Mouse (Mus musculus): ENCODE measurements at regions not wholly inside any gene's neighbourhood (a gene's known extent, or its start where the extent isn't known, plus 50 kb on each side); places are given as distances from the start of the nearest gene placed in this dataset.

GRCm38 (mm10) chr5:74920939-74921338 is 123.6 kb downstream of the Chic2 start:
- Histone ChIP-seq H3K4me3 (no peak overlapping the region), H3K9me3 (replicated peaks) (no peaks in the 10 kb centered on the region), H3K9ac (no peak overlapping the region), H3K27me3 (no peaks in the 10 kb centered on the region), H3K4me1 (no peaks in the 10 kb centered on the region), H3K4me2 (no peak overlapping the region), H3K27ac (no peak overlapping the region), H3K36me3 (ENCODE audit: poor library complexity, severe bottlenecking) (no peaks in the 10 kb centered on the region)
- no peak for ATAC-seq
- 77% methylated on average over 2 of the region's 2 CpGs for WGBS

- H3K4me2 ChIP-seq: no peak overlapping the region
- H3K9me3 ChIP-seq (replicated peaks): no peaks in the 10 kb centered on the region
- H3K4me1 ChIP-seq: no peaks in the 10 kb centered on the region
- H3K27me3 ChIP-seq: no peaks in the 10 kb centered on the region
- H3K36me3 ChIP-seq (ENCODE audit: poor library complexity, severe bottlenecking): no peaks in the 10 kb centered on the region
- 60% methylated on average over 5 of the region's 5 CpGs for WGBS
- H3K4me3 ChIP-seq: no peak overlapping the region
- no peak for ATAC-seq
- H3K9ac ChIP-seq: no peak overlapping the region
- no peak overlapping the region for H3K27ac ChIP-seq
These were observed 124.1 kb downstream of the Chic2 start for GRCm38 (mm10) chr5:74920490-74920889.

GRCm38 (mm10) chr5:74905504-74906061 is 139.0 kb downstream of the Chic2 start:
- Histone ChIP-seq H3K9ac (no peak overlapping the region), H3K9me3 (replicated peaks) (no peaks in the 10 kb centered on the region; the same call in 1 of the 2 replicates), H3K4me2 (no peak overlapping the region), H3K27ac (no peak overlapping the region), H3K4me1 (no peaks in the 10 kb centered on the region), H3K4me3 (no peak overlapping the region), H3K36me3 (ENCODE audit: poor library complexity, severe bottlenecking) (no peaks in the 10 kb centered on the region), H3K27me3 (no peaks in the 10 kb centered on the region)
- ATAC-seq: no peak
- 67% methylated on average over 7 of the region's 7 CpGs for WGBS

- H3K27ac ChIP-seq: no peak overlapping the region
- WGBS: 70% methylated on average over 7 of the region's 7 CpGs
- ATAC-seq: no peak
- no peaks in the 10 kb centered on the region for H3K36me3 ChIP-seq (ENCODE audit: poor library complexity, severe bottlenecking)
- no peak overlapping the region for H3K9ac ChIP-seq
- no peaks in the 10 kb centered on the region for H3K4me1 ChIP-seq
- no peak overlapping the region for H3K4me3 ChIP-seq
- no peaks in the 10 kb centered on the region; the same call in 1 of the 2 replicates for H3K9me3 ChIP-seq (replicated peaks)
- H3K4me2 ChIP-seq: no peak overlapping the region
- no peaks in the 10 kb centered on the region for H3K27me3 ChIP-seq
These were observed 139.6 kb downstream of the Chic2 start for GRCm38 (mm10) chr5:74904927-74905503.

- 77% methylated on average over 3 of the region's 3 CpGs for WGBS
- Histone ChIP-seq H3K27ac (no peak overlapping the region), H3K4me2 (no peak overlapping the region), H3K9me3 (replicated peaks) (no peaks in the 10 kb centered on the region; the same call in 1 of the 2 replicates), H3K36me3 (ENCODE audit: poor library complexity, severe bottlenecking) (no peaks in the 10 kb centered on the region), H3K27me3 (no peaks in the 10 kb centered on the region), H3K4me3 (no peak overlapping the region), H3K9ac (no peak overlapping the region), H3K4me1 (no peaks in the 10 kb centered on the region)
- no peak for ATAC-seq
These were observed 140.2 kb downstream of the Chic2 start for GRCm38 (mm10) chr5:74904327-74904726.

GRCm38 (mm10) chr5:74903711-74904110 is 140.9 kb downstream of the Chic2 start:
- H3K9me3 ChIP-seq (replicated peaks): no peaks in the 10 kb centered on the region; the same call in 1 of the 2 replicates
- no peak overlapping the region for H3K4me2 ChIP-seq
- H3K27ac ChIP-seq: no peak overlapping the region
- H3K27me3 ChIP-seq: no peaks in the 10 kb centered on the region
- H3K36me3 ChIP-seq (ENCODE audit: poor library complexity, severe bottlenecking): no peaks in the 10 kb centered on the region
- H3K4me1 ChIP-seq: no peaks in the 10 kb centered on the region
- no peak overlapping the region for H3K9ac ChIP-seq
- ATAC-seq: no peak
- H3K4me3 ChIP-seq: no peak overlapping the region
- 93% methylated on average over 6 of the region's 6 CpGs for WGBS

- no peaks in the 10 kb centered on the region for H3K9me3 ChIP-seq (replicated peaks)
- H3K36me3 ChIP-seq (ENCODE audit: poor library complexity, severe bottlenecking): no peaks in the 10 kb centered on the region
- no peaks in the 10 kb centered on the region for H3K4me1 ChIP-seq
- no peak overlapping the region for H3K27ac ChIP-seq
- 82% methylated on average over 8 of the region's 8 CpGs for WGBS
- no peak for ATAC-seq
- H3K27me3 ChIP-seq: no peaks in the 10 kb centered on the region
- H3K4me3 ChIP-seq: no peak overlapping the region
- no peak overlapping the region for H3K9ac ChIP-seq
- H3K4me2 ChIP-seq: no peak overlapping the region
These were observed 147.4 kb downstream of the Chic2 start for GRCm38 (mm10) chr5:74897133-74897532.

GRCm38 (mm10) chr5:74893276-74893675 is 151.3 kb downstream of the Chic2 start:
- no peak overlapping the region for H3K9ac ChIP-seq
- ATAC-seq: no peak
- H3K36me3 ChIP-seq (ENCODE audit: poor library complexity, severe bottlenecking): no peaks in the 10 kb centered on the region
- 77% methylated on average over 5 of the region's 5 CpGs for WGBS
- H3K4me1 ChIP-seq: no peaks in the 10 kb centered on the region
- H3K4me2 ChIP-seq: no peak overlapping the region
- no peak overlapping the region for H3K4me3 ChIP-seq
- no peaks in the 10 kb centered on the region for H3K9me3 ChIP-seq (replicated peaks)
- no peak overlapping the region for H3K27ac ChIP-seq
- no peaks in the 10 kb centered on the region for H3K27me3 ChIP-seq

GRCm38 (mm10) chr5:74891541-74891940 is 153.0 kb downstream of the Chic2 start:
- no peaks in the 10 kb centered on the region for H3K27me3 ChIP-seq
- H3K4me3 ChIP-seq: no peak overlapping the region
- no peaks in the 10 kb centered on the region for H3K9me3 ChIP-seq (replicated peaks)
- no peak overlapping the region for H3K27ac ChIP-seq
- H3K4me2 ChIP-seq: no peak overlapping the region
- no peaks in the 10 kb centered on the region for H3K4me1 ChIP-seq
- 53% methylated on average over 3 of the region's 3 CpGs for WGBS
- no peak overlapping the region for H3K9ac ChIP-seq
- H3K36me3 ChIP-seq (ENCODE audit: poor library complexity, severe bottlenecking): no peaks in the 10 kb centered on the region
- ATAC-seq: no peak

- Histone ChIP-seq H3K9me3 (replicated peaks) (no peaks in the 10 kb centered on the region), H3K4me2 (no peak overlapping the region), H3K36me3 (ENCODE audit: poor library complexity, severe bottlenecking) (no peaks in the 10 kb centered on the region), H3K27me3 (no peaks in the 10 kb centered on the region), H3K4me3 (no peak overlapping the region), H3K9ac (no peak overlapping the region), H3K27ac (no peak overlapping the region), H3K4me1 (no peaks in the 10 kb centered on the region)
- no peak for ATAC-seq
- WGBS: 80% methylated on average over 8 of the region's 8 CpGs
These were observed 155.6 kb downstream of the Chic2 start for GRCm38 (mm10) chr5:74888934-74889333.

- 73% methylated on average over 3 of the region's 3 CpGs for WGBS
- H3K27ac ChIP-seq: no peak overlapping the region
- ATAC-seq: no peak
- H3K4me2 ChIP-seq: no peak overlapping the region
- no peaks in the 10 kb centered on the region for H3K9me3 ChIP-seq (replicated peaks)
- H3K4me1 ChIP-seq: no peaks in the 10 kb centered on the region
- H3K36me3 ChIP-seq (ENCODE audit: poor library complexity, severe bottlenecking): no peaks in the 10 kb centered on the region
- no peak overlapping the region for H3K4me3 ChIP-seq
- no peak overlapping the region for H3K9ac ChIP-seq
- H3K27me3 ChIP-seq: no peaks in the 10 kb centered on the region
These were observed 158.6 kb downstream of the Chic2 start for GRCm38 (mm10) chr5:74885958-74886357.

GRCm38 (mm10) chr5:74882563-74882962 is 162.0 kb downstream of the Chic2 start:
- Histone ChIP-seq H3K4me3 (no peak overlapping the region), H3K27me3 (no peaks in the 10 kb centered on the region), H3K4me1 (no peaks in the 10 kb centered on the region), H3K9ac (no peak overlapping the region), H3K4me2 (no peak overlapping the region), H3K27ac (no peak overlapping the region), H3K9me3 (replicated peaks) (no peaks in the 10 kb centered on the region), H3K36me3 (ENCODE audit: poor library complexity, severe bottlenecking) (no peaks in the 10 kb centered on the region)
- WGBS: 88% methylated on average over 12 of the region's 12 CpGs
- ATAC-seq: no peak

- H3K27ac ChIP-seq: no peak overlapping the region
- H3K36me3 ChIP-seq (ENCODE audit: poor library complexity, severe bottlenecking): no peaks in the 10 kb centered on the region
- 82% methylated on average over 10 of the region's 10 CpGs for WGBS
- H3K4me1 ChIP-seq: no peaks in the 10 kb centered on the region
- no peak overlapping the region for H3K4me2 ChIP-seq
- no peaks in the 10 kb centered on the region for H3K27me3 ChIP-seq
- H3K9ac ChIP-seq: no peak overlapping the region
- no peak for ATAC-seq
- no peak overlapping the region for H3K4me3 ChIP-seq
- H3K9me3 ChIP-seq (replicated peaks): no peaks in the 10 kb centered on the region
These were observed 163.8 kb downstream of the Chic2 start for GRCm38 (mm10) chr5:74880669-74881226.
